Mouse (Mus musculus) small intestine, adult 2 months (tissue): ENCODE data around the gene Ptbp3.

Experiments used
- CTCF ChIP-seq: fragments of 200-500 bp; IDR thresholded peaks from 2 replicates; pipeline ENCODE4 v1.5.1; 2012; ENCODE audit warnings: low read depth, mild to moderate bottlenecking, control low read depth, inconsistent platforms, low read length, moderate library complexity, mixed read lengths; ENCODE audit not compliant: insufficient replicate concordance, insufficient read length; ENCODE audit errors: extremely low read depth
- POLR2A ChIP-seq: fragments of 200-500 bp; IDR thresholded peaks from 2 replicates; pipeline ENCODE4 v1.6.1; 2012; ENCODE audit warnings: low read depth, mild to moderate bottlenecking, control low read depth, inconsistent platforms, low read length, moderate library complexity

DNA sequence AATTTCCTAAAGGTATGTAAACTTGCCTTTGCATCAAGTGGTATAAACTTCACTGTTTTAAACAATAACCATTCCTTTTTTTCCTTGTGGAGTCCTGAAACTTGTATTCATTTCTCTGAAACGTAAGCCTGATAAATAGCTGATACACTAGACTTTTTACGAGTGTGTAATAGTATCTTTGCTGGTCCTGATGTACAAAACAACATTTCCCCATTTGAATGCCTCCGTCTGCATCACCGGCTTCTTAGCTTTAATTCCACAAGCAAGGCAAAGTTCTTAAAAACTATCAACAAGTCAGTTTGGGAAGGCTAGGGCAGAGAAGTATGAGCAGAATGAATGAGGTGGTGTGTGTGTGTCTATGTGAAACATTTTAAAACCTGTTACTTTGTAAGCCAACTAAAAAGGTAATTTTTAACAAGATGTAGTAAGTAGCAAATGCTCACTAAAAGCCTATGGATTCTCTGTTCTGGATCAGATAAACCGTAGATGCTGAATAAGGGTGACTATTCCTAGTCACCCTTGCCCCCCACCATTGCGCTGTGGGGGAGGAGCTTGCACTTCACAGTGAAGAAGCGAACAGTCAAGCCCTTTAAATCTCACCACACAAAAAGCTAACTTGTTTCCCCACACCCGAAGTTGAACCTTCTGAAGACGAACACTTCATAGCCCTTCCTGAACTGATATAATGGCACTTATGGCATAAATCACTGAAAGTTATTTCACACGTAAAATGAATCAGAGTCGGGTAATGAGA is 1.9 kb downstream of the Ptbp3 start:
- no peak for TF ChIP-seq CTCF
- TF ChIP-seq POLR2A: no peak
